Mouse (Mus musculus) T-cell, adult 2 months (primary cell): Measurements from ENCODE around the gene Rtn4rl1.
A peak's percentile ranks its signal among the peaks of the same experiment; 100 is the strongest.

Experiments used
- DNase-seq: peaks from one replicate; pipeline ENCODE4 v3.0.0; 2022; ENCODE audit warnings: low spot score

Gene Rtn4rl1

GRCm38 (mm10) chr11:75213372-75214080 lies 19.9 kb downstream of the Rtn4rl1 start:
- DNase-seq: no peak

GRCm38 (mm10) chr11:75214081-75214950 lies 20.7 kb downstream of the Rtn4rl1 start:
- DNase-seq: no peak

- no peak for DNase-seq
These were observed 26.5 kb downstream of the Rtn4rl1 start for GRCm38 (mm10) chr11:75220115-75220514.

GRCm38 (mm10) chr11:75220517-75221145 lies 27.0 kb downstream of the Rtn4rl1 start:
- DNase-seq: no peak

GRCm38 (mm10) chr11:75224062-75224461 lies 30.5 kb downstream of the Rtn4rl1 start:
- no peak for DNase-seq

- DNase-seq: no peak
These were observed 31.3 kb downstream of the Rtn4rl1 start for GRCm38 (mm10) chr11:75224835-75225234.

- peak; percentile 18 for DNase-seq
These were observed 34.0 kb downstream of the Rtn4rl1 start for GRCm38 (mm10) chr11:75227632-75228031.

- no peak for DNase-seq
These were observed 35.7 kb downstream of the Rtn4rl1 start for GRCm38 (mm10) chr11:75229289-75229688.

- no peak for DNase-seq
These were observed 36.7 kb downstream of the Rtn4rl1 start for GRCm38 (mm10) chr11:75230272-75230760.

GRCm38 (mm10) chr11:75231756-75232155 lies 38.2 kb downstream of the Rtn4rl1 start:
- DNase-seq: peak; percentile 52

- DNase-seq: no peak
These were observed 38.9 kb downstream of the Rtn4rl1 start for GRCm38 (mm10) chr11:75232434-75232833.

GRCm38 (mm10) chr11:75234745-75235144 lies 41.2 kb downstream of the Rtn4rl1 start:
- no peak for DNase-seq

GRCm38 (mm10) chr11:75240158-75240934 lies 46.8 kb downstream of the Rtn4rl1 start:
- DNase-seq: peak; percentile 10

GRCm38 (mm10) chr11:75242710-75243255 lies 49.2 kb downstream of the Rtn4rl1 start:
- no peak for DNase-seq

GRCm38 (mm10) chr11:75244368-75245275 lies 51.0 kb downstream of the Rtn4rl1 start:
- no peak for DNase-seq

- DNase-seq: peak; percentile 23
These were observed 52.1 kb downstream of the Rtn4rl1 start for GRCm38 (mm10) chr11:75245372-75246330.

- DNase-seq: no peak
These were observed 53.0 kb downstream of the Rtn4rl1 start for GRCm38 (mm10) chr11:75246589-75246988.

- DNase-seq: no peak
These were observed 53.7 kb downstream of the Rtn4rl1 start for GRCm38 (mm10) chr11:75247137-75247730.

GRCm38 (mm10) chr11:75249588-75249987 lies 56.0 kb downstream of the Rtn4rl1 start:
- no peak for DNase-seq
